8 mouse cellular contexts compared by ENCODE assay signal in genomic region chr4:34958155-34959028, GRCm38 (mm10).
DNase-seq lines count a peak whose midpoint lies in the region; ATAC-seq and TF ChIP-seq lines count a peak whose summit lies in the region.

No protein-coding gene starts in this region.

- H3K9ac ChIP-seq in forebrain, embryonic 13.5 days, result no peak overlapping the region
- H3K9ac ChIP-seq in lung, embryonic 14.5 days, result no peak overlapping the region

- TF ChIP-seq CTCF in brain, embryonic 14.5 days (IDR thresholded peaks at IDR 0.05; ENCODE audit: borderline replicate concordance, extremely low read depth, insufficient read depth, insufficient read length), result peak; percentile 63; the same call in 1 of the 2 replicates
- TF ChIP-seq CTCF in lung, embryonic 14.5 days (IDR thresholded peaks at IDR 0.05; ENCODE audit: low read depth), result peak; percentile 76
- TF ChIP-seq CTCF in olfactory bulb, adult 2 months (IDR thresholded peaks at IDR 0.05; ENCODE audit: insufficient read depth, low read depth, low read length), result 0 out of 2 replicates have a peak, but pooled peaks have one; percentile 21

- H3K4me3 ChIP-seq in forebrain, embryonic 13.5 days, result no peak overlapping the region
- no peak overlapping the region for H3K4me3 ChIP-seq in lung, embryonic 14.5 days (ENCODE audit: low read depth, low read length)
- H3K4me3 ChIP-seq in olfactory bulb, adult 2 months (ENCODE audit: insufficient read depth, low read depth, low read length), result no peak overlapping the region

- peak; percentile 80 for ATAC-seq in forebrain, embryonic 13.5 days
- peak; percentile 81 for ATAC-seq in inflammation-experienced regulatory T-cells, adult 6 months
- peak; percentile 69 for ATAC-seq in lung, embryonic 14.5 days (ENCODE audit: insufficient read depth)

- TF ChIP-seq POLR2A in brain, embryonic 14.5 days (IDR thresholded peaks at IDR 0.05; ENCODE audit: borderline replicate concordance, extremely low read depth, insufficient read depth, insufficient read length, poor library complexity, severe bottlenecking), result no peak
- TF ChIP-seq POLR2A in olfactory bulb, adult 2 months (IDR thresholded peaks at IDR 0.05; ENCODE audit: insufficient read depth, low read depth, low read length), result no peak

- no peak overlapping the region for H3K4me2 ChIP-seq in forebrain, embryonic 13.5 days
- no peak overlapping the region for H3K4me2 ChIP-seq in lung, embryonic 14.5 days

- no peaks in the 10 kb centered on the region for H3K4me1 ChIP-seq in forebrain, embryonic 13.5 days
- peaks cover under 1% of the 10 kb centered on the region; the same call in 1 of the 2 replicates for H3K4me1 ChIP-seq in lung, embryonic 14.5 days (ENCODE audit: insufficient read depth)
- peaks cover 3% of the 10 kb centered on the region; the same call in 1 of the 2 replicates for H3K4me1 ChIP-seq in olfactory bulb, adult 2 months (ENCODE audit: control insufficient read depth, insufficient read depth, low read length)

- no peaks in the 10 kb centered on the region for H3K9me3 ChIP-seq in forebrain, embryonic 13.5 days (replicated peaks)
- H3K9me3 ChIP-seq in lung, embryonic 14.5 days (ENCODE audit: low read depth, low read length), result no peaks in the 10 kb centered on the region

- peak; percentile 43 for DNase-seq in urinary bladder, postnatal 25 days (ENCODE audit: low spot score)
- DNase-seq in urinary bladder, postnatal 10 days (ENCODE audit: low spot score), result no peak
- peak; percentile 81 for DNase-seq in brain, embryonic 14.5 days (ENCODE audit: low read depth)
- DNase-seq in lung, embryonic 14.5 days, result peak; percentile 85
- no peak for DNase-seq in ovary, adult 18-20 months (ENCODE audit: low spot score)

- 44% methylated on average over 12 of the region's 12 CpGs for WGBS in forebrain, embryonic 13.5 days
- 34% methylated on average over 12 of the region's 12 CpGs for WGBS in lung, embryonic 14.5 days
- WGBS in olfactory bulb, adult 2 months, result 44% methylated on average over 12 of the region's 12 CpGs

- H3K36me3 ChIP-seq in forebrain, embryonic 13.5 days (ENCODE audit: poor library complexity, severe bottlenecking), result peaks cover 3% of the 10 kb centered on the region; the same call in 1 of the 2 replicates
- no peaks in the 10 kb centered on the region; the same call in 1 of the 2 replicates for H3K36me3 ChIP-seq in lung, embryonic 14.5 days (ENCODE audit: insufficient read depth)

- no peaks in the 10 kb centered on the region for H3K27me3 ChIP-seq in forebrain, embryonic 13.5 days
- H3K27me3 ChIP-seq in lung, embryonic 14.5 days (ENCODE audit: insufficient read depth, low read length), result no peaks in the 10 kb centered on the region

- H3K27ac ChIP-seq in forebrain, embryonic 13.5 days, result no peak overlapping the region
- no peak overlapping the region for H3K27ac ChIP-seq in lung, embryonic 14.5 days (ENCODE audit: low read depth)
- no peak overlapping the region for H3K27ac ChIP-seq in olfactory bulb, adult 2 months (ENCODE audit: insufficient read depth, low read depth, low read length)

Comparison
In these comparisons a context has a peak if more than half of its experiments do, and no peak if none do; other contexts are left out.
1. DNase-seq: peak in urinary bladder, postnatal 25 days (single experiment), brain, embryonic 14.5 days (single experiment) and lung, embryonic 14.5 days (single experiment); none in urinary bladder, postnatal 10 days (single experiment) and ovary, adult 18-20 months (single experiment).
2. CTCF ChIP-seq: peak in every context shown above with its lines; median percentile 76 in lung, embryonic 14.5 days; 63 in brain, embryonic 14.5 days; 21 in olfactory bulb, adult 2 months.
3. Peak in every context shown above with its lines, with median percentiles within 50 percentile points of each other: ATAC-seq.